40 mouse cellular contexts compared by ENCODE assay signal in genomic region chr10:94304064-94304657, GRCm38 (mm10). TPM values are rescaled to one million over a fixed set of nuclear protein-coding genes. Genes with fewer than 3 reads are reported as not detected.
DNase-seq lines count a peak whose midpoint lies in the region; ATAC-seq and TF ChIP-seq lines count a peak whose summit lies in the region.
"Had no signal": no experiment of that assay in that cellular context is flagged by ENCODE, and none has a peak within 500 bp of the region (broad histone marks: within the 10 kb centered on the region; RNA-seq: fewer than 3 reads in every experiment).

No protein-coding gene starts in this region.

- H3K36me3 ChIP-seq in forebrain, embryonic 14.5 days (ENCODE audit: control insufficient read depth, insufficient read depth, low read length) = no peaks in the 10 kb centered on the region
- no peaks in the 10 kb centered on the region for H3K36me3 ChIP-seq in forebrain, embryonic 16.5 days (ENCODE audit: control insufficient read depth, insufficient read depth)
- no peaks in the 10 kb centered on the region for H3K36me3 ChIP-seq in midbrain, embryonic 14.5 days (ENCODE audit: control insufficient read depth, insufficient read depth, low read length)
- H3K36me3 ChIP-seq in midbrain, embryonic 10.5 days = no peaks in the 10 kb centered on the region
- H3K36me3 ChIP-seq in midbrain, embryonic 16.5 days (ENCODE audit: control insufficient read depth, insufficient read depth, low read length) = no peaks in the 10 kb centered on the region
- H3K36me3 ChIP-seq: embryonic facial prominence, embryonic 10.5 days; embryonic facial prominence, embryonic 15.5 days; heart, embryonic 12.5 days had no signal

- peak; percentile 33 for DNase-seq in forebrain, embryonic 14.5 days (ENCODE audit: low spot score)
- DNase-seq in midbrain, embryonic 14.5 days = peak; percentile 47
- no peak for DNase-seq in midbrain, embryonic 10.5 days (ENCODE audit: low spot score)
- peak; percentile 82 for DNase-seq in retina, postnatal 1 day
- no peak for DNase-seq in spleen, adult 12 weeks (ENCODE audit: low spot score)
- DNase-seq in gastrocnemius, adult 2 months = no peak
- DNase-seq: adrenal gland, postnatal 36 days; cerebellum, adult 2 months; cerebellum, postnatal 14 days; gastrocnemius, postnatal 36 days; heart, adult 2 months; kidney, adult 8-10 months; kidney, postnatal 10 days; liver; lung, adult 2 months; lung, postnatal 10 days; right cerebral cortex, postnatal 25 days; spleen, adult 18-20 months; thymus, postnatal 14 days had no signal

- peak; percentile 32; the same call in 1 of the 2 replicates for ATAC-seq in forebrain, embryonic 14.5 days
- no peak for ATAC-seq in forebrain, embryonic 16.5 days
- ATAC-seq in midbrain, embryonic 14.5 days (ENCODE audit: low FRiP score, low TSS enrichment) = no peak
- ATAC-seq in midbrain, embryonic 16.5 days = peak; percentile 82
- ATAC-seq: hindbrain, embryonic 16.5 days; intestine, embryonic 16.5 days had no signal

- WGBS in forebrain, embryonic 14.5 days = 46% methylated on average over 9 of the region's 9 CpGs
- 36% methylated on average over 9 of the region's 9 CpGs for WGBS in forebrain, embryonic 16.5 days
- 43% methylated on average over 9 of the region's 9 CpGs for WGBS in midbrain, embryonic 14.5 days
- 87% methylated on average over 9 of the region's 9 CpGs for WGBS in midbrain, embryonic 10.5 days
- 45% methylated on average over 9 of the region's 9 CpGs for WGBS in midbrain, embryonic 16.5 days

- intact Hi-C loops in gastrocnemius, adult 2 months (cut with DNase I) = no loop called here

- TF ChIP-seq CTCF in gastrocnemius, adult 2 months (IDR thresholded peaks at IDR 0.05) = no peak

- H3K27ac ChIP-seq in forebrain, embryonic 14.5 days (ENCODE audit: low read depth, low read length) = peak overlapping the region; percentile 41; the same call in 1 of the 2 replicates
- no peak overlapping the region for H3K27ac ChIP-seq in forebrain, embryonic 16.5 days (ENCODE audit: low read length)
- H3K27ac ChIP-seq in midbrain, embryonic 14.5 days (replicated peaks; ENCODE audit: low read depth, low read length) = peak overlapping the region; percentile 67
- no peak overlapping the region for H3K27ac ChIP-seq in midbrain, embryonic 10.5 days (replicated peaks)
- H3K27ac ChIP-seq in midbrain, embryonic 16.5 days (ENCODE audit: low read length) = peak overlapping the region; percentile 23; the same call in 1 of the 2 replicates
- no peak overlapping the region for H3K27ac ChIP-seq in gastrocnemius, adult 2 months
- H3K27ac ChIP-seq: embryonic facial prominence, embryonic 10.5 days; embryonic facial prominence, embryonic 15.5 days; heart, adult 2 months; liver, embryonic 14.5 days; macrophage had no signal

- H3K4me1 ChIP-seq in forebrain, embryonic 14.5 days (ENCODE audit: control insufficient read depth, insufficient read depth, low read length) = no peaks in the 10 kb centered on the region
- H3K4me1 ChIP-seq in forebrain, embryonic 16.5 days (replicated peaks; ENCODE audit: control insufficient read depth, insufficient read depth, low read length) = no peaks in the 10 kb centered on the region
- no peaks in the 10 kb centered on the region for H3K4me1 ChIP-seq in midbrain, embryonic 14.5 days (ENCODE audit: control insufficient read depth, insufficient read depth, low read length)
- no peaks in the 10 kb centered on the region for H3K4me1 ChIP-seq in midbrain, embryonic 10.5 days
- H3K4me1 ChIP-seq in midbrain, embryonic 16.5 days (ENCODE audit: control insufficient read depth, insufficient read depth, low read length) = no peaks in the 10 kb centered on the region
- H3K4me1 ChIP-seq: embryonic facial prominence, embryonic 10.5 days; embryonic facial prominence, embryonic 15.5 days; heart, embryonic 12.5 days had no signal

- no peaks in the 10 kb centered on the region for H3K27me3 ChIP-seq in forebrain, embryonic 14.5 days (replicated peaks; ENCODE audit: control insufficient read depth, insufficient read depth, low read length)
- H3K27me3 ChIP-seq in forebrain, embryonic 16.5 days (replicated peaks; ENCODE audit: control insufficient read depth, insufficient read depth, low read length) = no peaks in the 10 kb centered on the region
- no peaks in the 10 kb centered on the region for H3K27me3 ChIP-seq in midbrain, embryonic 14.5 days (ENCODE audit: control insufficient read depth, insufficient read depth, low read length)
- no peaks in the 10 kb centered on the region for H3K27me3 ChIP-seq in midbrain, embryonic 10.5 days (ENCODE audit: low read depth, poor library complexity, severe bottlenecking)
- no peaks in the 10 kb centered on the region for H3K27me3 ChIP-seq in midbrain, embryonic 16.5 days (ENCODE audit: control insufficient read depth, insufficient read depth, low read depth, low read length)
- H3K27me3 ChIP-seq: embryonic facial prominence, embryonic 15.5 days; heart, embryonic 12.5 days had no signal

- H3K4me3 ChIP-seq in forebrain, embryonic 14.5 days (ENCODE audit: low read depth, low read length) = no peak overlapping the region
- no peak overlapping the region for H3K4me3 ChIP-seq in forebrain, embryonic 16.5 days (replicated peaks; ENCODE audit: low read length)
- no peak overlapping the region for H3K4me3 ChIP-seq in midbrain, embryonic 14.5 days (replicated peaks; ENCODE audit: low read depth, low read length)
- H3K4me3 ChIP-seq in midbrain, embryonic 10.5 days = no peak overlapping the region
- no peak overlapping the region for H3K4me3 ChIP-seq in midbrain, embryonic 16.5 days (ENCODE audit: low read depth, low read length)
- no peak overlapping the region for H3K4me3 ChIP-seq in gastrocnemius, adult 2 months
- H3K4me3 ChIP-seq: embryonic facial prominence, embryonic 10.5 days; embryonic facial prominence, embryonic 15.5 days; heart, adult 2 months; heart, embryonic 12.5 days had no signal

- H3K9ac ChIP-seq in forebrain, embryonic 14.5 days (ENCODE audit: low read length) = no peak overlapping the region
- no peak overlapping the region for H3K9ac ChIP-seq in forebrain, embryonic 16.5 days (replicated peaks; ENCODE audit: low read depth, low read length)
- no peak overlapping the region for H3K9ac ChIP-seq in midbrain, embryonic 14.5 days (replicated peaks; ENCODE audit: low read length)
- H3K9ac ChIP-seq in midbrain, embryonic 16.5 days (ENCODE audit: low read depth, low read length) = no peak overlapping the region
- H3K9ac ChIP-seq: embryonic facial prominence, embryonic 15.5 days; heart, embryonic 12.5 days; liver, embryonic 14.5 days had no signal

- no peaks in the 10 kb centered on the region for H3K9me3 ChIP-seq in forebrain, embryonic 14.5 days (replicated peaks; ENCODE audit: control insufficient read depth, low read length)
- H3K9me3 ChIP-seq in forebrain, embryonic 16.5 days (ENCODE audit: control insufficient read depth, low read length) = no peaks in the 10 kb centered on the region
- no peaks in the 10 kb centered on the region for H3K9me3 ChIP-seq in midbrain, embryonic 14.5 days (ENCODE audit: control insufficient read depth, low read length)
- peaks cover 7% of the 10 kb centered on the region; the same call in 1 of the 2 replicates for H3K9me3 ChIP-seq in midbrain, embryonic 10.5 days (replicated peaks)
- H3K9me3 ChIP-seq in midbrain, embryonic 16.5 days (replicated peaks; ENCODE audit: control insufficient read depth, low read length, poor library complexity, severe bottlenecking) = peaks cover 4% of the 10 kb centered on the region; the same call in 1 of the 2 replicates
- H3K9me3 ChIP-seq: embryonic facial prominence, embryonic 15.5 days had no signal

- no peak overlapping the region for H3K4me2 ChIP-seq in forebrain, embryonic 14.5 days (ENCODE audit: low read length)
- H3K4me2 ChIP-seq in forebrain, embryonic 16.5 days (ENCODE audit: low read length) = no peak overlapping the region
- no peak overlapping the region; the same call in 1 of the 2 replicates for H3K4me2 ChIP-seq in midbrain, embryonic 14.5 days (ENCODE audit: low read length)
- no peak overlapping the region for H3K4me2 ChIP-seq in midbrain, embryonic 16.5 days (ENCODE audit: low read length)
- H3K4me2 ChIP-seq: embryonic facial prominence, embryonic 15.5 days; heart, embryonic 12.5 days had no signal

RNA-seq across cellular contexts. Expression of gene Gm4792, which starts 5.7 kb away (rescaled TPM):
- polyA plus RNA-seq in forebrain, embryonic 14.5 days (2014; fragmentation: Nextera tagmentation; extraction: Ambion mirVana) = 0.23 TPM in 1 of 2 replicates, not detected in the other
- polyA plus RNA-seq in forebrain, embryonic 16.5 days (2015; fragmentation: Nextera tagmentation; extraction: Ambion mirVana) = not detected in 2 replicates
- polyA plus RNA-seq in midbrain, embryonic 14.5 days (2014; fragmentation: Nextera tagmentation; extraction: Ambion mirVana) = 0.78 and 0.89 TPM in 2 replicates
- 0.17 TPM in 1 of 2 replicates, not detected in the other for polyA plus RNA-seq in midbrain, embryonic 10.5 days (2016; fragmentation: Nextera tagmentation; extraction: Ambion mirVana)
- 0.74 TPM in 1 of 2 replicates, not detected in the other for polyA plus RNA-seq in midbrain, embryonic 16.5 days (2015; fragmentation: Nextera tagmentation; extraction: Ambion mirVana)
- total RNA-seq in gastrocnemius, adult 2 months (2021) = not detected
- total RNA-seq: adrenal gland, adult 18-20 months; adrenal gland, postnatal 36 days; gastrocnemius, postnatal 36 days; heart, adult 2 months; hematopoietic stem cell, adult 5-6 weeks; layer of hippocampus, adult 18-20 months; layer of hippocampus, postnatal 10 days; left cerebral cortex, adult 18-20 months; left cerebral cortex, postnatal 14 days; megakaryocyte-erythroid progenitor cell, adult 5-6 weeks; MEL had no signal
- polyA plus RNA-seq: cerebellum, adult 2 months; embryonic facial prominence, embryonic 10.5 days; embryonic facial prominence, embryonic 15.5 days; frontal cortex, adult 2 months; heart, adult 2 months; heart, embryonic 12.5 days; heart, postnatal 0 days; intestine, embryonic 16.5 days; limb, embryonic 11.5 days; liver, embryonic 14.5 days; lung, adult 2 months; macrophage; stomach, embryonic 16.5 days had no signal

RNA-seq across cellular contexts. Expression of gene Tmcc3, which starts 7.6 kb away (rescaled TPM):
- 5.5 and 6.2 TPM in 2 replicates for polyA plus RNA-seq in forebrain, embryonic 14.5 days (2014; fragmentation: Nextera tagmentation; extraction: Ambion mirVana)
- 5.1 and 6.8 TPM in 2 replicates for polyA plus RNA-seq in forebrain, embryonic 16.5 days (2015; fragmentation: Nextera tagmentation; extraction: Ambion mirVana)
- polyA plus RNA-seq in midbrain, embryonic 14.5 days (2014; fragmentation: Nextera tagmentation; extraction: Ambion mirVana) = 9.7 and 11.3 TPM in 2 replicates
- 2.9 and 3.0 TPM in 2 replicates for polyA plus RNA-seq in midbrain, embryonic 10.5 days (2016; fragmentation: Nextera tagmentation; extraction: Ambion mirVana)
- 16.4 and 16.8 TPM in 2 replicates for polyA plus RNA-seq in midbrain, embryonic 16.5 days (2015; fragmentation: Nextera tagmentation; extraction: Ambion mirVana)
- total RNA-seq in gastrocnemius, adult 2 months (2021) = 10 to 100 TPM; 16.3 to 21.6 TPM

Comparison
In these comparisons a context has a peak if more than half of its experiments do, and no peak if none do; other contexts are left out.
1. ATAC-seq: peak in forebrain, embryonic 14.5 days (single experiment) and midbrain, embryonic 16.5 days (single experiment); none in forebrain, embryonic 16.5 days (single experiment) and midbrain, embryonic 14.5 days (single experiment).
2. DNase-seq: peak in forebrain, embryonic 14.5 days (single experiment), midbrain, embryonic 14.5 days (single experiment) and retina, postnatal 1 day (single experiment); none in midbrain, embryonic 10.5 days (single experiment), spleen, adult 12 weeks (single experiment) and gastrocnemius, adult 2 months (single experiment).
3. H3K27ac ChIP-seq: peak in forebrain, embryonic 14.5 days (single experiment), midbrain, embryonic 14.5 days (single experiment) and midbrain, embryonic 16.5 days (single experiment); none in forebrain, embryonic 16.5 days (single experiment), midbrain, embryonic 10.5 days (single experiment) and gastrocnemius, adult 2 months (single experiment).